Mouse (Mus musculus): ENCODE results near the gene Tmem217. TPM values are rescaled to one million over a fixed set of nuclear protein-coding genes. Genes with fewer than 3 reads are reported as not detected.

Gene Tmem217
- polyA plus RNA-seq (2012; ENCODE audit: low replicate concordance), result 0.54 TPM in 1 of 2 replicates, not detected in the other

DNA sequence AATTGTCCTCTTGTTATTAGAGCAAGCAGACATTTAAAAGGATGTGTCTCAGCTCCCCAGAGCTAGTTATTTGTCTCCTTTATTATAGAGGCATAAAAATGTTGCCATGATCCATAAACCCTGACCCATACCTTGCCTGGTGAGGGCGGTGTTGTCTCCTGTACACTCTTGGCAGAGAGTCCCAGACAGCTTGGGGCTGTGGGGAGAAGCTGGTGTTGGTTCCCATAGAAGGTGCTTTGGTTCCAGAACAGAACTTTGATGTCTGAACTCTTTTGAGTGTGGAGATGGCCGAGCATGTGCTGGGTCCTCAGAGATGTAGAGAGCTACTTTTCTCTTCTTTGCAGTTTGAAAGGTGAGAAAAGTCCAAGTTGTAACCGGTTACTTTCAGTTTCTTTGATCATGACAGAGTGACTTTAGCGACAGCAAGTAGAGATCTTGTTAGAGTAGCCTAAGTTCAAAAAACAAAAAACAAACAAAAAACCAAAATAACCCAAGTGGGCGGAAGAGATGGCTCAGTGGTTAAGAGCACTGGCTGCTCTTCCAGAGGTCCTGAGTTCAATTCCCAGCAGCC is at the start of gene Tmem217:
TSS of gene Tmem217 (minus strand) at position 224 of the 571 bp plus-strand sequence.

DNA sequence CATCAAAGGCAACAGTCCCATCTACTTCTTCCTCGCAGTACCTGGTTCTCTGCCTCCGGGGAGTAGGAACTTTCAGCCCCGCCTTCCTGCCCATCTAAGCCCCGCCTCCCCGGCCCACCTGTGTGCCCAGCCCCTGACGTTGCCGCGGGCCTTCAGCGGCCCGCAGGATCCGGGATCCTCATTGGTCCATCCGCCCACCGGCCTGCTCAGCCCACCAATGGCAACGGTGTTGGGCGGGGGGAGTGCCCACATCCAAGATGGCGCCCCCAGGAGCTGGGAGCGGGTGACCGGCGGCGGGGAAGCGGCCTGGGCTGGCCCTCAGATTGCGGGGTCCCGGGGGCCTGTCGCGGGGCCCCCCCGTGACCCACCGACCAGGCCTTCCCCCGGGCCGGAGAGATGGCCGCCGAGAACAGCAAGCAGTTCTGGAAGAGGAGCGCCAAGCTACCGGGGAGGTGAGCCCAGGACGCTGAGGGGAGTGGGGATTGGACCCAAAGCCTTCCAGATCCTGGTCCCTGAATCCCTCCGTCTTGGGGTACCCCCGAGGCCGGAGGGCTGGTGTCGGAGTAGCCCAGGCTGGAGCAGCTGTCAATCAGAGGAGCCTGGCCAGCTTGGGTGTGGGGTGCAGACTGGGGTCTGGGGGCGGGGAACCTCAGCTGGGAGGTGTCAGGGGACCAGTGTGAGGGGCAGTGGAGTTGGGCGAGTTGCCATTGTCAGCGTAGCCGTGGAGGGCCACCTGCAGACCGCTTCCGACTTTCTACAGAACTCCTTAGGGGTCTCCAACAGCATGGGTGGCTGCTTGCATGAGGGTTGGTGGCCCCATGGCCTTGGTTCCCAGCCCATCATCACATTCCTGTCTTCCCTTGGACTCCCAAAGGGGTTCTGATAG is 2.4 kb downstream of the Tmem217 start, which contains the start of the genes Gm17657 and Tbc1d22b:
TSS of gene Gm17657 (minus strand) at position 96 of the 886 bp plus-strand sequence.
TSS of gene Tbc1d22b (plus strand) at position 243 of the 886 bp plus-strand sequence.

DNA sequence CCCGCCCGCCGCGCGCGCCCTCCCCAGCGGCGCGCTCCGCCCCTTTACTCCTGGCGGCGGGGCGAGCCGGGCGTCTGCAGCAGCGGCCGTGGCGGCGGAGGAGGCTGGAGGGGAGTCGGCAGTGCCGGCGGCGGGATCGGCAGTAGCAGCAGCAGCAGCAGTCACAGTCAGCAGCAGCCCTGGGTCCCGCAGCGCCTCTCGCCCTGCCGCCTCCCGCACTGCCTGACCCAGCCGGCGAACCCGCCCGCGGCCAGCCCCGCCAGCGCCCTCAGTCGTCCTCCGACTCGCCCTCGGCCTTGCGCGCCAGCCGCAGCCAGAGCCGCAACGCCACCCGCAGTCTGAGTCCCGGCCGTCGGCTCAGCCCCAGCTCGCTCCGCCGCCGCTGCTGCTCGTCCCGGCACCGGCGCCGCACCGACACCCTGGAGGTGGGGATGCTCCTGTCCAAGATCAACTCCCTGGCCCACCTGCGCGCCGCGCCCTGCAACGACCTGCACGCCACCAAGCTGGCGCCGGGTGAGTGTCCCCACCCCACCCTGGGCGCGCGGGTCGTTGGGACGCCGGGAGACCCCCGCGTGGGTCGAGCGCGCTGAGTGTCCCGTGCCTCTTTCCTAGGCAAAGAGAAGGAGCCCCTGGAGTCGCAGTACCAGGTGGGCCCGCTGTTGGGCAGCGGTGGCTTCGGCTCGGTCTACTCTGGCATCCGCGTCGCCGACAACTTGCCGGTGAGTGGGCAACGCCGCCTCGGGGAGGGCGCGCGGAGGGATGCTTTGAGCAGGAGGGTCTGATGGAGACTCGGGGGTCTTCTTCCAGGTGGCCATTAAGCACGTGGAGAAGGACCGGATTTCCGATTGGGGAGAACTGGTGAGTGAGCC is 61.2 kb downstream of the Tmem217 start, which contains the start of gene Pim1:
TSS of gene Pim1 (plus strand) at position 41 of the 869 bp plus-strand sequence.

Other genes starting within 250 kb of the Tmem217 start
- gene Pi16, start 234.7 kb downstream of the Tmem217 start, polyA plus RNA-seq (2012; ENCODE audit: low replicate concordance), result 3.5 and 6.1 TPM in 2 replicates
- gene Mtch1, start 204.5 kb downstream of the Tmem217 start, polyA plus RNA-seq (2012; ENCODE audit: low replicate concordance), result 102 and 122 TPM in 2 replicates
- gene Fgd2, start 191.5 kb downstream of the Tmem217 start, polyA plus RNA-seq (2012; ENCODE audit: low replicate concordance), result 25.8 and 27.3 TPM in 2 replicates
- gene Pim1, start 61.6 kb downstream of the Tmem217 start, polyA plus RNA-seq (2012; ENCODE audit: low replicate concordance), result 133 and 195 TPM in 2 replicates
- not detected in 2 replicates for gene Gm17657, start 2.7 kb downstream of the Tmem217 start, polyA plus RNA-seq (2012; ENCODE audit: low replicate concordance)
- 27.2 and 33.1 TPM in 2 replicates for gene Tbc1d22b, start 2.6 kb downstream of the Tmem217 start, polyA plus RNA-seq (2012; ENCODE audit: low replicate concordance)
- 18.1 and 22.8 TPM in 2 replicates for gene Rnf8, start 62.4 kb upstream of the Tmem217 start, polyA plus RNA-seq (2012; ENCODE audit: low replicate concordance)
- 0.39 and 0.40 TPM in 2 replicates for gene Gm28043, start 62.5 kb upstream of the Tmem217 start, polyA plus RNA-seq (2012; ENCODE audit: low replicate concordance)
- gene Cmtr1, start 108.2 kb upstream of the Tmem217 start, polyA plus RNA-seq (2012; ENCODE audit: low replicate concordance), result 90.2 and 105 TPM in 2 replicates
- gene Ccdc167, start 164.7 kb upstream of the Tmem217 start, polyA plus RNA-seq (2012; ENCODE audit: low replicate concordance), result 0.77 and 3.7 TPM in 2 replicates

Data from leukemia stem cell, adult 10-12 weeks (primary cell).